Mouse (Mus musculus): ENCODE results near the gene Klhl36. TPM values are rescaled to one million over a fixed set of nuclear protein-coding genes. Genes with fewer than 3 reads are reported as not detected.
A peak's percentile ranks its signal among the peaks of the same experiment; 100 is the strongest.
"Not testable (repeated sequence)": the region's sequence is repeated elsewhere in the genome, so short reads cannot be mapped to it uniquely, and the experiment has no call there.

The Klhl36 gene
- total RNA-seq, 2 experiments from 2014 or later = 4.1 to 5.4 TPM

DNA sequence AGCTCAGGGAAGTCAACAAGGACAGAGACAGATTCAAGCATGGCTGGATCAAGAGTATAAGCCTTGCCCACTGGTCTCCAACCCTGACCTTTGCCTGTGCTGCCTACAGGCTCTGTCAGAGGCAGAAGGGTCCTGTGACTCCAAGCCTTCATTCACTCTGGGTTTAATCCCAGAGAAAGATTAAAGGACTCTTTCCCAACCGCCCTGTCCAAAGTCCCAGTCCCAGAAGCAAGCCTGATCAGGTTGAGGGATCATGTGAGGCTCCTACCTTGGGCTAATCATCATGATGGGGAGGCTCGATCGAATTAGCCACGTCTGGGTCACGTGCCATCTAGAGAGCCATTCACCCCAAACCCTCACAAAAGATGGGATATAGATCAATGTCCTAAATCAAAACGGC, 27.4 kb upstream of the Klhl36 start:
- no peak for DNase-seq
- intact Hi-C loops (cut with DNase I) = no loop called here

DNA sequence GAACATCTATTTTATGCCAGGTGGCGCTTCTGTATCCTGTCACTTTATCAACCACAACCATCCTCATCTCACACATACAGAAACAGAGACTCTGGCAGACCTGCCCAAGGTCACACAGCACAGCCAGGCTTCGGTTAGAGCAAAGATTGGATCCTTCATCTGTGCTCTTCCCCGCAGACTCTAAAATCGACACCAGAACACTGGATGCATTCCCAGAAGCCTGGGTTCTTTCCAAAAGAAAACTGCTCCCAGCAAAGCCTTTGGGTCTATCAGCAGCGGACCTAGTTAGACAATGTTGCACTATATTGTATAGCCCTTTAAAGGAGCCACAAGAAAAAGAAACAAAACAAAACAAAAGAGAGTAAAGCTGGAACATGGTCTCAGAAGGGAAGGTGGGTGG, 26.8 kb upstream of the Klhl36 start:
- intact Hi-C loops (cut with DNase I) = no loop called here
- DNase-seq = peak in 1 of 2 experiments; percentile 36

- intact Hi-C loops (cut with DNase I) = no loop called here
- DNase-seq = no peak
Measured at GRCm38 (mm10) chr8:119836831-119837230, 25.2 kb upstream of the Klhl36 start.

DNA sequence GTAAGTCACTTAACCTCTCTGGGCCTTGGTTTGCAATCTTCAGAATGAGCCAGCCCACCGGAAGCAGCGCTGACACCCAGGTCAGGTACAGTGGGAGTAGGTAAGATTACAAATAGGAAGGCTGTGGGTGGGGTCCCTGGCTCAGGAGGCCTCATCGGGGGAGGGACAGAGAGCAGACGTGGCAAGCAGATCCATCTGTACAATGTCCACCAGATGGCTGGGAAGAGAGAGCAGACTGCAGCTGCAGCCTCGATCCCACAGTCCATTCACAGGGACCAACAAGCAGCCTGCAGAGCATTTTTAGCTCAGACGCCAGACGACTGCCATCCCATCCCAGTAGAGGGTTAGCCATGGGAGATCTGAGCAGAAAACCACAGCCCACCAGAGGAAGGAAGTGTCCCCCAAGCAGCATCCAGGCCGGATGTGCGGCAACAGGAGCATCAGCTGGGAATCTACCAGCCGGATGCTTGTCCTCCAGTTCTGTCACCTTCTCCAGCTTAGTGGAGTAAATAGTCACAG, 24.5 kb upstream of the Klhl36 start:
- intact Hi-C loops (cut with DNase I) = no loop called here
- peak in 1 of 2 experiments; percentile 54 for DNase-seq

GRCm38 (mm10) chr8:119838100-119838982, 23.7 kb upstream of the Klhl36 start:
- DNase-seq = no peak
- intact Hi-C loops (cut with DNase I) = no loop called here

GRCm38 (mm10) chr8:119838983-119839340, 23.1 kb upstream of the Klhl36 start:
- no peak for DNase-seq
- intact Hi-C loops (cut with DNase I) = no loop called here

- intact Hi-C loops (cut with DNase I) = loop anchor here (5.0 to 10.0 kb wide), 2 partner anchors 85 to 152 kb away; no protein-coding TSS in a partner anchor
- DNase-seq = peak in 1 of 2 experiments; percentile 27
Measured at GRCm38 (mm10) chr8:119839419-119840021, 22.5 kb upstream of the Klhl36 start.

DNA sequence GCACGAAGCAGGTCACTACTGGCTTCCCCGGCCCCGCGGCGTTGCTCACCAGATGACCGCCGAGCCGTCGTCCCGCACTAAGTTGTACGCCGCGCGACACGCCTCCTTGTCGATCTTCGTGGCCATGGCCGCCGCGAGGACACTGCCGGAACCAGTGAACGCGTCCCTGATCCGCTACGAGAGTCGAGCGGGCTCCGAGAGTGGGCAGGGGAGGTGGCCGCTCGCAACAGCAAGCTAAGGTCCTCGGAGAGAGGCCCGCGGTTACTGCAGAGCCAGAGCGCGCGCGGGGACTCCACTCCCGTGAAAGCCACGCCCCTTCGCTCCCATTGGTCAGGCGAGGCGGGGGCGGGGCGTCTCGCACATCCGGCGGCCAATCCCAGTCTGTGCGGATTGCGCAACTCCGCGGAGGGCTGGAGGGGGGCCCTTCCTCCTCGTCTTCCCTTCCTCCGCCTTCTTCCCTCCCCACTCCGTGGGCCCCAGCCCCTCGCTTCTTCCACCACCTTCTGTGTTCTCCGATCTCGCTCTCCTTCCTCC, 21.7 kb upstream of the Klhl36 start, which contains the start of gene Cotl1:
Cotl1 (minus strand) TSS at position 270 of the 534 bp plus-strand sequence.
- DNase-seq = peak; percentile 97
- intact Hi-C loops (cut with DNase I) = loop anchor here (5.0 to 10.0 kb wide), 2 partner anchors 84 to 153 kb away; no protein-coding TSS in a partner anchor

DNA sequence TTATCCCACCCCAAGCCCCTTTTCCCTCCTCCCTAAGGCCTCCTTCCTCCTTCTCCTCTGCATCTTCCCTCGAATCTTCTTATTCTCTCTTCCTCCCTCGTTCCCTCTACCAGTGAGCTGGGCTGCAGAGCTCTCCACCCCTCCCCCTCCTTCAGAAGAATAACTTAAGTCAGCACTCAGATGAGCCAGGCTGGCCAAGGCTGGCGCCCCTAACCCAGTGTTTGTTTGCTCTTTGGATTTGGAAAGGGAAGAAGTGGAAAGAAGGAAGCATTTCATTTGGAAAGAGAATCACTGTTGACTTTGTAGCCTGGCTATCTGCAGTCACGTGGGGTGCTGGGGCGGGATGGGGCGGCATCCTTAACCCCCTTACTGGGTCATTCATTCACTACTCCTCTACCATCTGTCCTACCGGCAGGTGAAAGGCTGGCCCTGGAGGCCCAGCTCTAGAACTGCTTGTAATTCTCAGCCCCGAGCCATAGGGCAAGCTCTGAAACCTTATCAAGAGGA, 21.1 kb upstream of the Klhl36 start:
- intact Hi-C loops (cut with DNase I) = loop anchor here (5.0 to 10.0 kb wide), 2 partner anchors 84 to 154 kb away; no protein-coding TSS in a partner anchor
- no peak for DNase-seq

- intact Hi-C loops (cut with DNase I) = loop anchor here (1.0 to 10.0 kb wide), 3 partner anchors 61 to 156 kb away; no protein-coding TSS in a partner anchor
- DNase-seq = peak; percentile 82 to 89
Measured at GRCm38 (mm10) chr8:119843444-119843843, 18.6 kb upstream of the Klhl36 start.

GRCm38 (mm10) chr8:119844577-119844976, 17.5 kb upstream of the Klhl36 start:
- intact Hi-C loops (cut with DNase I) = loop anchor here (5.0 to 10.0 kb wide), 2 partner anchors 80 to 157 kb away; no protein-coding TSS in a partner anchor
- DNase-seq = no peak

DNA sequence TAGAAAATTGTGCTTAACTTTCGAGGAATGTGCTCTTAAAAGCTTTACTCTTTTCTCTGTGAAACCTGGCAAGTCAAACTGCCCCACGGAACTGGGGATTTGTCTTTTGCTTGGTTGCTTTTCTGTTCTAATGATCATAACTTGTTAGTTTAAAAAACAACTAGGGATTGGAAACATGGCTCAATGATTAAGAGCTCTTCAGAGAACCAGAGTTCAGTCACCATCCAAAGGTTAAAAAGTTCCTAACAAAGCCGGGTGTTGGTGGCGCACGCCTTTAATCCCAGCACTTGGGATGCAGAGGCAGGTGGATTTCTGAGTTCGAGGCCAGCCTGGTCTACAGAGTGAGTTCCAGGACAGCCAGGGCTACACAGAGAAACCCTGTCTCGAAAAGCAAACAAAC, 16.3 kb upstream of the Klhl36 start:
- intact Hi-C loops (cut with DNase I) = loop anchor here (10.0 kb wide), 1 partner anchor 79 kb away; no protein-coding TSS in a partner anchor
- not testable (repeated sequence) for DNase-seq

- intact Hi-C loops (cut with DNase I) = loop anchor here (10.0 kb wide), 1 partner anchor 77 kb away; no protein-coding TSS in a partner anchor
- DNase-seq = no peak
Measured at GRCm38 (mm10) chr8:119847232-119847922, 14.7 kb upstream of the Klhl36 start.

DNA sequence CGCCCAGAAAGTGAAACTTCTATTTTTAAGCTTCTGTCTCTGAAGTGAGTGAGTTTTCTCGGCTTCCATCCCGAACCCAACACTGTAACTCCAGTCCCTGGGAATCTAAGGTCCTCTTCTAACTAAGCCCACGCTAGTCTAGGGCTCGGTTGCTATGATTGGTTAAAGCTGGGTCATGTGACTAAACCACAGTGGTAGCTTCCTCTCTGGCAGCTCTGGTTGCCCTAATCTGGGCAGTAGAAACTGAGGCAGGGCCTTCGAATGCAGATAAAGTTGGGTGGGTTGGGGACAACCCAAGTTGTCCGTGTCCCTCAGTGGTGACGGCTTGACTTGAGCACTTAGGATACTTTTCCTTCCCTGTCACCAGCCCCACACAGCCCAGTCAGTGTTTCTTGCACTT, 8.5 kb upstream of the Klhl36 start:
- no peak for DNase-seq

GRCm38 (mm10) chr8:119854035-119854434, 8.0 kb upstream of the Klhl36 start:
- intact Hi-C loops (cut with DNase I) = no loop called here
- no peak for DNase-seq

More for the DNA sequence above, 8.5 kb upstream of the Klhl36 start:
- intact Hi-C loops (cut with DNase I) = no loop called here

DNA sequence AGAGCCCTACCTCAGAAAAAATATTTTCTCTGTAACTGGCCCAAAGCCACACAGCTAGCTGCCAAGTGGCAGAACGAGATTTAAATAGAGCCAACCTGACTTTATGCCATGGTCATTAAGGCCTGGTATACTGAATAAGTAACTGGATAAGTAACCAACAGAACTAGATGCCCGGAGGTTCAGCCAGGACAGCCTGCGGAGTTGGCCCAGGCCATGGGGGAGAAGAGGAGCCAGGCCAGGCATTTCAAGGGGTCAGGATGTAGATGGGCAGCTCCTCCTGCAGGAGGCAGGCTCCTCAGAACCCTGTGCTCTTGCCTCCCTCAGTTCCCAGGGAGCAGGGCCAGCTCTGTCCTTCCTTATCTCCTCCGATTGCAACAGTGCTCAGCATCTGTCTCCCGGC, 6.4 kb upstream of the Klhl36 start:
- intact Hi-C loops (cut with DNase I) = no loop called here
- peak in 1 of 2 experiments; percentile 26 for DNase-seq

- intact Hi-C loops (cut with DNase I) = no loop called here
- DNase-seq = no peak
Measured at GRCm38 (mm10) chr8:119857767-119858166, 4.3 kb upstream of the Klhl36 start.

- intact Hi-C loops (cut with DNase I) = no loop called here
- DNase-seq = no peak
Measured at GRCm38 (mm10) chr8:119862390-119862734, 296 bp downstream of the Klhl36 start.

DNA sequence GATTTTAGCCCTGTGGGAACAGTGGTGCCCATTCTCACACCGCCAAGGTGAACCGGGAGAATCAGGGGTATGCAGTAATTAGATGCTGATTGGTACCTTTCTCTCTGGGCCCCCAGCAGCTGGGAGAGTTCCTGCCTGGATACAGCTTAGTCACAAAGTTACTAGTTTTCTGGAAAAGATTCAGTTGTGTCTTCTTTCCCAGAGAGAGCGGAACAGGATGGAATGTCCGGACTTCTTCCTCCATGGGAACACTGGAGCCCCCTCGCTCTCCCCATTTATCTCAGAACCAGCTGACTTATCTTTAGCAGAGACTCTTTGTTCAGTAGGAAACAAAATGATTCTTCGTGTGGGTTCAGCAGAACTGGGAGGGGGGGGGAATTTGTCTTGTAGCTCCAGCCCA, 683 bp downstream of the Klhl36 start:
- intact Hi-C loops (cut with DNase I) = no loop called here
- no peak for DNase-seq

DNA sequence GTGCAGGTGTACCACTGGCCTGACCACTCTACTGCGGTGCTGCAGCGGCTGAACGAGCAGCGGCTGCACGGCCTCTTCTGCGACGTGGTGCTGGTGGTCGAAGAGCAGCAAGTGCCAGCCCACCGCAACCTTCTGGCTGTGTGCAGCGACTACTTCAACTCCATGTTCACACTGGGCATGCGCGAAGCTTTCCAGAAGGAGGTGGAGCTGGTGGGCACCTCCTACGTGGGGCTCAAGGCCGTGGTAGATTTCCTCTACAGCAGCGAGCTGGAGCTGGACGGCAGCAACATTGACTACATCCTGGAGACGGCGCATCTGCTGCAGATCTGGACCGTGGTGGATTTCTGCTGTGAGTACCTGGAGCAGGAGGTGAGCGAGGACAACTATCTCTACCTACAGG, 7.5 kb downstream of the Klhl36 start:
- intact Hi-C loops (cut with DNase I) = no loop called here
- no peak for DNase-seq
